Mouse (Mus musculus): ENCODE measurements around the gene Tprn. TPM values are rescaled to one million over a fixed set of nuclear protein-coding genes. Genes with fewer than 3 reads are reported as not detected.

The Tprn gene
- polyA plus RNA-seq, 1 experiment: 22.0 TPM

- no peak within 1 kb of the TSS for H3K27ac ChIP-seq (ENCODE audit: insufficient read depth, low read length)
- no peaks in the 10 kb centered on the region; the same call in 1 of the 2 replicates for H3K4me1 ChIP-seq (ENCODE audit: control insufficient read depth, insufficient read depth, low read length)
- H3K4me3 ChIP-seq (ENCODE audit: insufficient read depth, low read length): peak within 1 kb of the TSS; percentile 81
- TF ChIP-seq POLR2A (IDR thresholded peaks at IDR 0.05; ENCODE audit: extremely low read depth, insufficient read depth, low read length) (peak; percentile 92), CTCF (IDR thresholded peaks at IDR 0.05; ENCODE audit: extremely low read depth, insufficient read depth, low read length) (0 out of 2 replicates have a peak, but pooled peaks have one; percentile 20)
Observed at GRCm38 (mm10) chr2:25271827-25272511, 9.6 kb downstream of the Tprn start, which contains the start of the genes Ssna1 and Anapc2. Ssna1 (minus strand) TSS chr2:25272438. Anapc2 (plus strand) TSS chr2:25272478.

GRCm38 (mm10) chr2:25272515-25272914, 10.1 kb downstream of the Tprn start:
- TF ChIP-seq CTCF (IDR thresholded peaks at IDR 0.05; ENCODE audit: extremely low read depth, insufficient read depth, low read length) (no peak), POLR2A (IDR thresholded peaks at IDR 0.05; ENCODE audit: extremely low read depth, insufficient read depth, low read length) (no peak)
- Histone ChIP-seq H3K4me3 (ENCODE audit: insufficient read depth, low read length) (peak overlapping the region; percentile 81), H3K27ac (ENCODE audit: insufficient read depth, low read length) (no peak overlapping the region), H3K4me1 (ENCODE audit: control insufficient read depth, insufficient read depth, low read length) (no peaks in the 10 kb centered on the region; the same call in 1 of the 2 replicates)

GRCm38 (mm10) chr2:25273010-25273409, 10.6 kb downstream of the Tprn start:
- Histone ChIP-seq H3K4me3 (ENCODE audit: insufficient read depth, low read length) (peak overlapping the region; percentile 81), H3K4me1 (ENCODE audit: control insufficient read depth, insufficient read depth, low read length) (no peaks in the 10 kb centered on the region; the same call in 1 of the 2 replicates), H3K27ac (ENCODE audit: insufficient read depth, low read length) (no peak overlapping the region)
- TF ChIP-seq POLR2A (IDR thresholded peaks at IDR 0.05; ENCODE audit: extremely low read depth, insufficient read depth, low read length) (no peak), CTCF (IDR thresholded peaks at IDR 0.05; ENCODE audit: extremely low read depth, insufficient read depth, low read length) (no peak)

- no peak overlapping the region for H3K27ac ChIP-seq (ENCODE audit: insufficient read depth, low read length)
- H3K4me3 ChIP-seq (ENCODE audit: insufficient read depth, low read length): no peak overlapping the region
- H3K4me1 ChIP-seq (ENCODE audit: control insufficient read depth, insufficient read depth, low read length): no peaks in the 10 kb centered on the region
- TF ChIP-seq CTCF (IDR thresholded peaks at IDR 0.05; ENCODE audit: extremely low read depth, insufficient read depth, low read length): peak; percentile 74
- TF ChIP-seq POLR2A (IDR thresholded peaks at IDR 0.05; ENCODE audit: extremely low read depth, insufficient read depth, low read length): no peak
Observed at GRCm38 (mm10) chr2:25278928-25279882, 16.8 kb downstream of the Tprn start.

- no peak overlapping the region for H3K27ac ChIP-seq (ENCODE audit: insufficient read depth, low read length)
- H3K4me3 ChIP-seq (ENCODE audit: insufficient read depth, low read length): no peak overlapping the region
- H3K4me1 ChIP-seq (ENCODE audit: control insufficient read depth, insufficient read depth, low read length): peaks cover 3% of the 10 kb centered on the region; the same call in 1 of the 2 replicates
- TF ChIP-seq CTCF (IDR thresholded peaks at IDR 0.05; ENCODE audit: extremely low read depth, insufficient read depth, low read length) (no peak), POLR2A (IDR thresholded peaks at IDR 0.05; ENCODE audit: extremely low read depth, insufficient read depth, low read length) (0 out of 2 replicates have a peak, but pooled peaks have one; percentile 0)
Observed at GRCm38 (mm10) chr2:25285551-25285950, 23.1 kb downstream of the Tprn start.

- Histone ChIP-seq H3K4me3 (ENCODE audit: insufficient read depth, low read length) (no peak overlapping the region), H3K4me1 (ENCODE audit: control insufficient read depth, insufficient read depth, low read length) (peaks cover 3% of the 10 kb centered on the region; the same call in 1 of the 2 replicates), H3K27ac (ENCODE audit: insufficient read depth, low read length) (no peak overlapping the region)
- no peak for TF ChIP-seq CTCF (IDR thresholded peaks at IDR 0.05; ENCODE audit: extremely low read depth, insufficient read depth, low read length)
- TF ChIP-seq POLR2A (IDR thresholded peaks at IDR 0.05; ENCODE audit: extremely low read depth, insufficient read depth, low read length): peak; percentile 45; the same call in 1 of the 2 replicates
Observed at GRCm38 (mm10) chr2:25286314-25286713, 23.9 kb downstream of the Tprn start.

- no peak overlapping the region for H3K27ac ChIP-seq (ENCODE audit: insufficient read depth, low read length)
- no peak for TF ChIP-seq CTCF (IDR thresholded peaks at IDR 0.05; ENCODE audit: extremely low read depth, insufficient read depth, low read length)
- TF ChIP-seq POLR2A (IDR thresholded peaks at IDR 0.05; ENCODE audit: extremely low read depth, insufficient read depth, low read length): no peak
Observed at GRCm38 (mm10) chr2:25286837-25287636, 24.6 kb downstream of the Tprn start.

GRCm38 (mm10) chr2:25287927-25288649, 25.7 kb downstream of the Tprn start, which contains the start of gene Tmem210:
Tmem210 (plus strand) TSS chr2:25288145.
- peaks cover 3% of the 10 kb centered on the region; the same call in 1 of the 2 replicates for H3K4me1 ChIP-seq (ENCODE audit: control insufficient read depth, insufficient read depth, low read length)
- 0 out of 2 replicates have a peak, but pooled peaks have one; percentile 14 for TF ChIP-seq POLR2A (IDR thresholded peaks at IDR 0.05; ENCODE audit: extremely low read depth, insufficient read depth, low read length)
- no peak for TF ChIP-seq CTCF (IDR thresholded peaks at IDR 0.05; ENCODE audit: extremely low read depth, insufficient read depth, low read length)
- no peak within 1 kb of the TSS for H3K4me3 ChIP-seq (ENCODE audit: insufficient read depth, low read length)
- H3K27ac ChIP-seq (ENCODE audit: insufficient read depth, low read length): no peak within 1 kb of the TSS

More at GRCm38 (mm10) chr2:25286837-25287636, 24.6 kb downstream of the Tprn start:
- Histone ChIP-seq H3K4me3 (ENCODE audit: insufficient read depth, low read length) (no peak overlapping the region), H3K4me1 (ENCODE audit: control insufficient read depth, insufficient read depth, low read length) (peaks cover 3% of the 10 kb centered on the region; the same call in 1 of the 2 replicates)
